Mouse (Mus musculus) liver, adult 2 months (tissue): ENCODE results near the gene Ngly1.

Experiments
- CTCF ChIP-seq: fragments of 200-500 bp; IDR thresholded peaks from 2 replicates; pipeline ENCODE4 v1.5.1; 2011; ENCODE audit warnings: low read depth, low read length, control low read depth
- POLR2A ChIP-seq: fragments of 200-500 bp; IDR thresholded peaks from 2 replicates; pipeline ENCODE4 v1.6.1; 2011; ENCODE audit warnings: low read length, control low read depth; ENCODE audit not compliant: insufficient read depth; ENCODE audit errors: extremely low read depth

- TF ChIP-seq CTCF (no peak), POLR2A (no peak)
Measured at GRCm38 (mm10) chr14:16233515-16233914, 15.6 kb upstream of the Ngly1 start.
